9 mouse cellular contexts compared by ENCODE assay signal in the genomic region with DNA sequence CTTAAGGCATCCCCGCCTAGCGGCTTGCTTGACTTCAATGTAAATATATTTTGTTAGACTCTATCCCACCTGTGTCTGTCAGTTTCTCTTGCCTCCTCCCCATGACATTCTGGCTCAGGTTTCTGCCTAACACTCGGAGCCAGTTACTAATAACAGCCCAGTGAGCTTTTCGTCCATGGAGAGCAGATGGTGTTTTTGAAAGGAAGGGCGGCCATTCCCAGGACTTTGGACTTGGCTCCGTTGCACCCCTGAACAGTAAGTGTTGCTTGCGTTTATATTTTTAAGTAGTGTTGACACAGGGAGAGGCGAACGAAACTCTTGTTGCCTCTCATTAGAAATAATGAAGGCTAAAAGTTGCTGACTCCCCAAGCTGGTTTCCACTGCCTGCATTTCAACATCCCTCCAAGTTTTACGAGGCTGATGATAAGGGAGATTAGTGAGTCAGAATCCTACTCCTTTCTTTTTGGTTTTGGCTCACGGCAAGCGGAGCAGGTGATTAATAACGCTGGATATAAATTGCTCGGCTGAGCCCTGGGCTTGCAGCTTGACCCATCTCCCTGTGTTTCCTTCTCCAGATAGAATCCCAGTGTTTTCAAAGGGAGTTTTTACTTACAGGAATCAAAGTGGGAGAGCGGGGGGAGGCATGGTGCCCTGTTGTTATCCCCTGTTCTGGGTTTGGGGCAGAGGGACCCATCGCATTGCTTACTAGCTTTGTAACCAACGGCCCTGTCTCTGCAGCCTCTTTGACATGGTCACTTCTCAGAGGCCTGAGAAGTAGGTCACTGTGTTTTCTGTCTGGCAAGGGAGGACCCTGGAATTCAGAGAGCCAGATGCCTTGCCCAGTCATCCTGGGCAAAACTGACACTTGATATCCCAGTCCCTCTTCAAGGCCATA. TPM values are rescaled to one million over a fixed set of nuclear protein-coding genes. Genes with fewer than 3 reads are reported as not detected.
DNase-seq lines count a peak whose midpoint lies in the region; ATAC-seq lines count a peak whose summit lies in the region.
"Had no signal": no experiment of that assay in that cellular context is flagged by ENCODE, and none has a peak within 500 bp of the region (broad histone marks: within the 10 kb centered on the region; RNA-seq: fewer than 3 reads in every experiment).

A gene (plus strand): TSS at position 160 of the 895 bp plus-strand sequence.

- intact Hi-C loops in left cerebral cortex, postnatal 36 days (cut with DNase I) = loop anchor here (5.0 kb wide), 1 partner anchor 43 kb away; a partner anchor contains a TSS

- 0 out of 2 replicates have a peak within 1 kb of the TSS, but pooled peaks have one; percentile 13 for H3K4me2 ChIP-seq in heart, embryonic 13.5 days
- peak within 1 kb of the TSS; percentile 42 for H3K4me2 ChIP-seq in kidney, embryonic 16.5 days (replicated peaks; ENCODE audit: low read depth, low read length)
- H3K4me2 ChIP-seq: liver, embryonic 13.5 days had no signal

- H3K27me3 ChIP-seq in heart, embryonic 13.5 days (replicated peaks) = no peaks in the 10 kb centered on the region
- no peaks in the 10 kb centered on the region for H3K27me3 ChIP-seq in kidney, embryonic 16.5 days (ENCODE audit: insufficient read depth, low read length)
- H3K27me3 ChIP-seq: liver, embryonic 13.5 days had no signal

- H3K27ac ChIP-seq in heart, embryonic 13.5 days (replicated peaks) = 0 out of 2 replicates have a peak within 1 kb of the TSS, but pooled peaks have one; percentile 9
- peak within 1 kb of the TSS; percentile 48 for H3K27ac ChIP-seq in kidney, embryonic 16.5 days (ENCODE audit: low read length)
- H3K27ac ChIP-seq: liver, embryonic 13.5 days had no signal

- no peaks in the 10 kb centered on the region for H3K36me3 ChIP-seq in heart, embryonic 13.5 days
- no peaks in the 10 kb centered on the region for H3K36me3 ChIP-seq in kidney, embryonic 16.5 days (ENCODE audit: insufficient read depth, low read length)
- H3K36me3 ChIP-seq: liver, embryonic 13.5 days had no signal

- ATAC-seq in heart, embryonic 13.5 days (ENCODE audit: extremely low read depth, insufficient number of reproducible peaks, low FRiP score, low TSS enrichment) = no peak
- peak; percentile 78 for ATAC-seq in kidney, embryonic 16.5 days (ENCODE audit: low FRiP score, low TSS enrichment)

- DNase-seq in heart, postnatal 4 days = no peak
- DNase-seq in NIH3T3 (ENCODE audit: low read depth) = peak; percentile 88
- peak; percentile 40 for DNase-seq in embryo, embryonic 11 days
- DNase-seq in layer of hippocampus, postnatal 10 days (ENCODE audit: low spot score in 2 of 2) = no peak
- no peak for DNase-seq in left cerebral cortex, postnatal 36 days (ENCODE audit: low spot score in 2 of 2)
- no peak for DNase-seq in frontal cortex, postnatal 10 days (ENCODE audit: low spot score in 2 of 2)
- DNase-seq: liver, embryonic 13.5 days had no signal

- no peak within 1 kb of the TSS for H3K4me3 ChIP-seq in heart, embryonic 13.5 days
- peak within 1 kb of the TSS; percentile 12 for H3K4me3 ChIP-seq in kidney, embryonic 16.5 days (ENCODE audit: low read length)
- H3K4me3 ChIP-seq: liver, embryonic 13.5 days had no signal

- peaks cover 6% of the 10 kb centered on the region; the same call in 1 of the 2 replicates for H3K9me3 ChIP-seq in heart, embryonic 13.5 days
- 0 out of 2 replicates have a peak, but pooled peaks cover 4% of the 10 kb centered on the region for H3K9me3 ChIP-seq in kidney, embryonic 16.5 days (ENCODE audit: low read length)
- H3K9me3 ChIP-seq: liver, embryonic 13.5 days had no signal

- peaks cover 8% of the 10 kb centered on the region; the same call in 1 of the 2 replicates for H3K4me1 ChIP-seq in heart, embryonic 13.5 days
- peaks cover 16% of the 10 kb centered on the region for H3K4me1 ChIP-seq in kidney, embryonic 16.5 days (ENCODE audit: insufficient read depth, low read length)
- H3K4me1 ChIP-seq: liver, embryonic 13.5 days had no signal

- no peak within 1 kb of the TSS for H3K9ac ChIP-seq in heart, embryonic 13.5 days
- peak within 1 kb of the TSS; percentile 3; the same call in 1 of the 2 replicates for H3K9ac ChIP-seq in kidney, embryonic 16.5 days (replicated peaks; ENCODE audit: low read length)
- H3K9ac ChIP-seq: liver, embryonic 13.5 days had no signal

- 59% methylated on average over 17 of the region's 17 CpGs for WGBS in heart, embryonic 13.5 days
- 18% methylated on average over 17 of the region's 17 CpGs for WGBS in kidney, embryonic 16.5 days

RNA-seq across cellular contexts. Expression of the gene that starts here (rescaled TPM):
- 0.57 and 1.1 TPM in 2 replicates for polyA plus RNA-seq in heart, embryonic 13.5 days (2015; fragmentation: Nextera tagmentation; extraction: Ambion mirVana)
- under 1 TPM; 0.71 to 0.92 TPM for total RNA-seq in heart, postnatal 4 days (2021)
- 4.9 and 7.5 TPM in 2 replicates for polyA plus RNA-seq in kidney, embryonic 16.5 days (2015; fragmentation: Nextera tagmentation; extraction: Ambion mirVana)
- 1 to 10 TPM in 1 of 2 experiments, not detected in 1; 1.6 TPM for total RNA-seq in layer of hippocampus, postnatal 10 days (2021)
- not detected for total RNA-seq in left cerebral cortex, postnatal 36 days (2021)

Comparison
In these comparisons a context has a peak if more than half of its experiments do, and no peak if none do; other contexts are left out.
1. DNase-seq: peak in NIH3T3 (single experiment) and embryo, embryonic 11 days (single experiment); none in heart, postnatal 4 days (single experiment), layer of hippocampus, postnatal 10 days (0 of 2), left cerebral cortex, postnatal 36 days (0 of 2) and frontal cortex, postnatal 10 days (0 of 2).